Mouse (Mus musculus) bone marrow macrophage, adult 2 months (primary cell): Measurements from ENCODE around the gene Dab1. TPM values are rescaled to one million over a fixed set of nuclear protein-coding genes. Genes with fewer than 3 reads are reported as not detected.

ENCODE experiments used
- H3K27ac ChIP-seq: 2 replicates; pipeline ENCODE4 v1.5.1; 2012; ENCODE audit warnings: low read depth, low read length; ENCODE audit not compliant: insufficient read depth
- H3K4me1 ChIP-seq: 2 replicates; pipeline ENCODE4 v1.6.1; 2012; ENCODE audit warnings: low read length; ENCODE audit not compliant: control insufficient read depth, insufficient read depth
- H3K4me3 ChIP-seq: 2 replicates; pipeline ENCODE4 v1.5.1; 2012; ENCODE audit warnings: mild to moderate bottlenecking, low read length, moderate library complexity; ENCODE audit not compliant: insufficient read depth
- CTCF ChIP-seq: IDR thresholded peaks from 2 replicates; pipeline ENCODE4 v1.5.1; 2012; ENCODE audit warnings: low read depth, mild to moderate bottlenecking, low read length, moderate library complexity
- POLR2A ChIP-seq: IDR thresholded peaks from 2 replicates; pipeline ENCODE4 v1.6.1; 2012; ENCODE audit warnings: mild to moderate bottlenecking, low read depth, low read length, borderline replicate concordance
- polyA plus RNA-seq: library from polyadenylated mRNA; stranded (reverse); fragments of >200 nt; gene quantifications from 2 replicates; pipeline ENCODE4 v1.2.4, GENCODE M21; 2012; ENCODE audit not compliant: missing spikeins, insufficient read depth, insufficient read length

Dab1 gene
- polyA plus RNA-seq, 1 experiment, result not detected

GRCm38 (mm10) chr4:104760878-104761624 is 1141.9 kb downstream of the Dab1 start:
- Histone ChIP-seq H3K4me1 (no peaks in the 10 kb centered on the region), H3K4me3 (no peak overlapping the region), H3K27ac (no peak overlapping the region)
- TF ChIP-seq POLR2A (no peak), CTCF (no peak)

- TF ChIP-seq POLR2A, result no peak
- TF ChIP-seq CTCF, result no peak
- H3K4me1 ChIP-seq, result no peaks in the 10 kb centered on the region
- H3K27ac ChIP-seq, result no peak within 1 kb of the TSS
- no peak within 1 kb of the TSS for H3K4me3 ChIP-seq
Observed at GRCm38 (mm10) chr4:104766065-104766464, 1146.9 kb downstream of the Dab1 start, which contains the start of gene C8b. C8b (plus strand) TSS chr4:104766317.

- Histone ChIP-seq H3K27ac (no peak overlapping the region), H3K4me3 (no peak overlapping the region)
- TF ChIP-seq POLR2A (no peak), CTCF (no peak)
Observed at GRCm38 (mm10) chr4:104768190-104768589, 1149.0 kb downstream of the Dab1 start.

DNA sequence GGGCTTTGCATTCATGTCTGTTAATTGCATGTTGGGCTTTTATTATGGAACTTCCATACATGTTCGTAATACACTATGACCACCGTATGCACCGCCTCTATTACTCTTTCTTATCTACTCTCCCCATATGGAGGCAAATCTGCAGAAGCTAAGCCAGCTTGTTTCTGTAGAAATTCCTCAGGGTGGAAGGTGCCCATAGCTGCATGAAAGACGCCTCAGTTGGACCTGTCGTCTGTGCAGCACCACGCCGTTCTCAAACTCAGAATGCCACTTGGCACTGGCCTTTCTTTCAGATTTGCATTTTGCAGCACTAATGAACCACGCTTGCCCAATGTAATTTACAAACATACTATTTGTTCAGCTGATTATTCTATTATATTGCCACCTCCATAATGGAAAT is 1150.4 kb downstream of the Dab1 start:
- no peak overlapping the region for H3K4me3 ChIP-seq
- TF ChIP-seq CTCF (no peak), POLR2A (no peak)
- no peak overlapping the region for H3K27ac ChIP-seq
- H3K4me1 ChIP-seq, result no peaks in the 10 kb centered on the region

More at GRCm38 (mm10) chr4:104768190-104768589, 1149.0 kb downstream of the Dab1 start:
- no peaks in the 10 kb centered on the region for H3K4me1 ChIP-seq

DNA sequence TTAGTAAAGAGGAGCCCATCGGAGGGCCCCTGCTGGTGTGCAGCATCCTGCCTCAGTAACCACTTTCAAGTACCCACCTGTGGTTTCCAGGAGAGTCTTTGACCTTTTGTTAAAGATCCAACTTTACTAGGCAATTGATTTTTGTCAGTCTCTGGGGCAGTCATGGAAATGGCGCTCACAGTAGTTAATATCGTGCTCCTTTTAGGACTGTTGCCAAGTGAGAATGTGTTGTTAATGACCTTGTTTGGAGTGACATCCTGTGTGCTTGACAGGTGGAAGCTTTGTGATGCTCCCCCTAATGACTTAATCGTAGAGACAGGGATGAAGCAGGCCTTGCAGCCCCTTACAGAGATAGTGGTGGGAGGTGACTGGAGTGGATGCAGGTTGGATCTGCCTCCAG is 1151.2 kb downstream of the Dab1 start:
- TF ChIP-seq CTCF, result no peak
- TF ChIP-seq POLR2A, result no peak
- Histone ChIP-seq H3K4me3 (no peak overlapping the region), H3K4me1 (no peaks in the 10 kb centered on the region), H3K27ac (no peak overlapping the region)

GRCm38 (mm10) chr4:104775601-104776000 is 1156.4 kb downstream of the Dab1 start:
- H3K4me1 ChIP-seq, result no peaks in the 10 kb centered on the region
- H3K4me3 ChIP-seq, result no peak overlapping the region
- TF ChIP-seq POLR2A (no peak), CTCF (no peak)
- no peak overlapping the region for H3K27ac ChIP-seq

- TF ChIP-seq POLR2A (no peak), CTCF (no peak)
- Histone ChIP-seq H3K4me3 (no peak overlapping the region), H3K27ac (no peak overlapping the region), H3K4me1 (no peaks in the 10 kb centered on the region)
Observed at GRCm38 (mm10) chr4:104779460-104779859, 1160.3 kb downstream of the Dab1 start.

GRCm38 (mm10) chr4:104781441-104781840 is 1162.3 kb downstream of the Dab1 start:
- no peaks in the 10 kb centered on the region for H3K4me1 ChIP-seq
- no peak overlapping the region for H3K4me3 ChIP-seq
- TF ChIP-seq POLR2A, result no peak
- no peak for TF ChIP-seq CTCF
- no peak overlapping the region for H3K27ac ChIP-seq

- H3K4me1 ChIP-seq, result no peaks in the 10 kb centered on the region
- no peak for TF ChIP-seq CTCF
- TF ChIP-seq POLR2A, result no peak
- no peak overlapping the region for H3K27ac ChIP-seq
- H3K4me3 ChIP-seq, result no peak overlapping the region
Observed at GRCm38 (mm10) chr4:104782346-104782745, 1163.2 kb downstream of the Dab1 start.

DNA sequence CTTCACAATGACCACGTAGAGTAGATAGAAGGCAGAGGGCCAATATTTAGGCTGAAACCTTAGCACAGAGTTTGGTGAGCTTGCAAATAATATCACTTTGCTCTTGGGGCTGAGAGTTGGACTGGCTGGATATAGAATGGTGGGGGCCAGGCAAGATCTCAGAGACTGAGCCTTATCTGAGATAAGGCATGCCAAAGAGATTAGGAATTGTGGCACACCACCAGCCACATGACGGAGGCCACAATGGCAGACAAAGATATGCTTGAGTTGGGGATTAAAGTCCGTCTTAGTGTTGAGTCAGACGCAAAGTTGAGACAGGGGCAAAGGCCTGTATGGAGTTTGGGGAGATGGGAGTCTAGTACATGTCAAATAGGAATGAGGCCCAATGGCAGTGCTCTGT is 1173.0 kb downstream of the Dab1 start:
- Histone ChIP-seq H3K4me1 (no peaks in the 10 kb centered on the region), H3K4me3 (no peak overlapping the region), H3K27ac (no peak overlapping the region)
- TF ChIP-seq CTCF (no peak), POLR2A (no peak)
